Mouse (Mus musculus) stomach, postnatal 0 days (tissue): ENCODE measurements around the gene Pou6f2. TPM values are rescaled to one million over a fixed set of nuclear protein-coding genes. Genes with fewer than 3 reads are reported as not detected.

Experiments used
- ATAC-seq: fragments of 200-750 bp; cut with Nextera tagmentation; 2 replicates; pipeline ENCODE4 v1.8.0; 2017; ENCODE audit not compliant: low FRiP score, low TSS enrichment
- DNase-seq: peaks from one replicate; pipeline ENCODE4 v3.0.0-alpha.2; 2016; ENCODE audit warnings: low spot score
- H3K27ac ChIP-seq: fragments of 300-500 bp; sonication (generic); replicated peaks from 2 replicates; pipeline ENCODE4 v1.5.1; 2014; ENCODE audit warnings: mild to moderate bottlenecking, control low read depth
- H3K27me3 ChIP-seq: fragments of 300-500 bp; sonication (generic); 2 replicates; pipeline ENCODE4 v1.6.1; 2014; ENCODE audit warnings: low read length; ENCODE audit not compliant: control insufficient read depth, insufficient read depth
- H3K36me3 ChIP-seq: fragments of 300-500 bp; sonication (generic); 2 replicates; pipeline ENCODE4 v1.6.1; 2014; ENCODE audit warnings: low read length, mixed read lengths; ENCODE audit not compliant: control insufficient read depth, insufficient read depth
- H3K4me1 ChIP-seq: fragments of 300-500 bp; sonication (generic); replicated peaks from 2 replicates; pipeline ENCODE4 v1.6.1; 2014; ENCODE audit warnings: antibody characterized with exemption; ENCODE audit not compliant: control insufficient read depth, insufficient read depth
- H3K4me2 ChIP-seq: fragments of 300-500 bp; sonication (generic); replicated peaks from 2 replicates; pipeline ENCODE4 v1.6.1; 2014; ENCODE audit warnings: low read depth, mild to moderate bottlenecking, control low read depth, moderate library complexity
- H3K4me3 ChIP-seq: fragments of 300-500 bp; sonication (generic); 2 replicates; pipeline ENCODE4 v1.5.1; 2014; ENCODE audit warnings: low read depth, low read length, control low read depth
- H3K9ac ChIP-seq: fragments of 300-500 bp; sonication (generic); 2 replicates; pipeline ENCODE4 v1.6.1; 2014; ENCODE audit warnings: mild to moderate bottlenecking, low read length, control low read depth, mixed read lengths
- H3K9me3 ChIP-seq: fragments of 300-500 bp; sonication (generic); 2 replicates; pipeline ENCODE4 v1.6.1; 2016; ENCODE audit warnings: low read length; ENCODE audit not compliant: control insufficient read depth
- CTCF ChIP-seq: IDR thresholded peaks from 2 replicates; pipeline ENCODE4 v1.5.1; 2016; ENCODE audit warnings: antibody characterized with exemption, low read depth, mild to moderate bottlenecking, moderate library complexity
- EP300 ChIP-seq: optimal IDR thresholded peaks from 2 replicates; pipeline ENCODE3; 2016; ENCODE audit warnings: antibody characterized with exemption
- WGBS: fragments of 180-500 bp; shearing (Covaris S2); extraction: QIAGEN DNeasy Blood & Tissue Kit; methylation state at CpG from one replicate; pipeline ENCODE4 v1.1.7; 2014; 5-methylcytosine and 5-hydroxymethylcytosine counted together
- polyA plus RNA-seq: library from polyadenylated mRNA; unstranded; fragments of >200 nt; fragmentation: Nextera tagmentation; extraction: Ambion mirVana; gene quantifications from 2 replicates; pipeline ENCODE4 v1.2.1, GENCODE M21; 2015

Pou6f2 gene
- polyA plus RNA-seq, 1 experiment from 2014 or later = 0.05 TPM

DNA sequence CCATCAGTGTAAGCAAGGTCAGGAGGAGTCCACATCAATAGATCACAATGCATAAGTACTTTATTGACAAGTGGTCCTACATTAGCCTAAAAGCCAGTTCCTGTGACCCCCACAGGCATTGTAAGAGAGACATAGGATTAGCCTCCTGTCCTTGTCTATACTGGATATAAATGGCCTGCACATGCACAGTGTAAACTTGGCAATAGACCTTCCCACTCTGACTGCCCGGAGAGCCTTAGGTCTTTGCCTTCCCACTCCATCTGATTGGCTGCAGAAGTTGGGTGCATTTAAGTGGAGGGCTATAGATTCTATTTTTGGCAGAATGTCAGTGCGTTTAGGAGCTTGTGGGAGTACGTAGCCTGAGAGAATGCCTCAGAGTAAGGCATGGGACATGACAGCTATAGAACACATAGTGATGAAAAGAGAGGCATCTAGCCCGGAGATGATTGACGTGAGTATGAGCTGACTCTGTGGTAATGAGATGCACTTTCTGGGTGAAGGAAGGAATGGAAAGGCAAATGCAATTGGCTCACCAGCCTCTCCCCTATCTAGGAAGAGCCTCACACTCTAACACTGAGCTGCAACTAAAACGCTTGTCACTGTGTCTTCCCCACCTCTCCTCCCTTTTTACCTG lies 243.4 kb downstream of the Pou6f2 start:
- Histone ChIP-seq H3K36me3 (no peaks in the 10 kb centered on the region), H3K4me3 (no peak overlapping the region), H3K27me3 (no peaks in the 10 kb centered on the region), H3K9me3 (no peaks in the 10 kb centered on the region), H3K4me1 (no peaks in the 10 kb centered on the region), H3K27ac (no peak overlapping the region), H3K9ac (no peak overlapping the region), H3K4me2 (no peak overlapping the region)
- 62% methylated on average over 6 of the region's 6 CpGs for WGBS
- no peak for ATAC-seq
- TF ChIP-seq CTCF (no peak), EP300 (no peak)
- DNase-seq = no peak

DNA sequence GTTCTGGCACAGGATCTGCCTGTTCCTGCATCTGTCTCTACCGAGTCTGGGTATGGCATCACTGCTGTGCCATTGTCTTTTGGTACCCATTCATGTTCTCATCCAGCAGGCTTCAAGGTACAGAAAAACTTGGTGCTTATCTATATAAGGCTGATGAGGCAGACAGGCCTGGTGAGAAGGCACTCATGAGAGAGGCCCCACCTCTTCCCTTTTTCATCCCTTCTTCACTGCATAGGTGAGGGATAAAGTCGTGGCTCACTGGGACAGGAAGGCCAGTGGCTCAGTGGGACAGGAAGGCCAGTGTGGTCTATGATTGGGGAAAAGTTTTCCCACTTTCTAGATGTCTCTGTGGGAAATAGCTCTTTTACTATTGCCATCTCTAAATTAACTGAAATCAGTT lies 263.8 kb downstream of the Pou6f2 start:
- Histone ChIP-seq H3K4me2 (no peak overlapping the region), H3K27me3 (no peaks in the 10 kb centered on the region), H3K4me1 (no peaks in the 10 kb centered on the region), H3K9ac (no peak overlapping the region), H3K27ac (no peak overlapping the region), H3K4me3 (no peak overlapping the region), H3K36me3 (no peaks in the 10 kb centered on the region), H3K9me3 (no peaks in the 10 kb centered on the region)
- no peak for TF ChIP-seq CTCF
- no peak for TF ChIP-seq EP300
- DNase-seq = no peak
- 76% methylated on average over 2 of the region's 2 CpGs for WGBS
- ATAC-seq = no peak

DNA sequence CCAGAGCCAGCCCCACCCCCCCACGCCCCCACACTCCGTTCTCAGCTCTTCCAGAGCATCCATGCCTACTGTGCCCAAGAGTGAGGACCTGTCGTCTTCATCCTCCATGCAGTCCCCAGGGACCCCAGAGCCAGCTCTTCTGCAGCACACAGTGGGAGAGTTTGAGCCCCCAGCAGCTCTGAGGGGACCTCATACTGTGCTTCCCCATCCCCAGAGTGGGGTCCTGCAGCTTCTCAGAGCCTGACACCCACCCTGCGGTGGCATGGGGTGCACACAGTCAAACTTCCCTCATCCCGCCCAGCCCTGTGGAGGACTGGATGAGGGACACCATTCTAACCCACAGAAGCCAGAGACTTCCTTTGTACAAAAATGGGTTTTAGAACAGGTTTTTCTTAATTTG lies 264.3 kb downstream of the Pou6f2 start:
- TF ChIP-seq CTCF (no peak), EP300 (no peak)
- DNase-seq (no peak), ATAC-seq (no peak)
- no peaks in the 10 kb centered on the region for H3K4me1 ChIP-seq
- H3K27ac ChIP-seq = no peak overlapping the region
- H3K4me2 ChIP-seq = no peak overlapping the region
- no peaks in the 10 kb centered on the region for H3K9me3 ChIP-seq
- H3K9ac ChIP-seq = no peak overlapping the region
- no peaks in the 10 kb centered on the region for H3K36me3 ChIP-seq
- H3K27me3 ChIP-seq = no peaks in the 10 kb centered on the region
- H3K4me3 ChIP-seq = no peak overlapping the region
- 70% methylated on average over 5 of the region's 5 CpGs for WGBS

DNA sequence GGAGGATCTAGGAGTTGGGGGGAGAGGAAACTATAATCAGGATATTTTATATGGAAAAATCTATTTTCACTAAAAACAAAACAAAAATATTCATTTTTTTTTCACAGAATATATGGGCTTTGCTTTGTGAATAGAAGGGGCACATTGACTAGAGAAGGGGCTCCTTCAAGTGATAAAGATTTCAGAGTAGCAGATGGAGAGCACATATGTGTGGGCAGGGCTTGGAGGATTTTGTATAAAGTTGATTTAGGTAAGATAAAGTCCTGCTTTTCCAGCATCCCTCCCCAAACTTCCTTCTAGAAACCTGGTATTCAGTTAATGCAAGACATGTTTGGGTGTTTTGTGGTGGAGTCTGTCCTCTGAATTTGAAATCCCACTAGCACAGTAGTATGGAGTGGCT lies 266.2 kb downstream of the Pou6f2 start:
- TF ChIP-seq EP300 (no peak), CTCF (no peak)
- ATAC-seq (no peak), DNase-seq (no peak)
- H3K36me3 ChIP-seq = no peaks in the 10 kb centered on the region
- no peak overlapping the region for H3K27ac ChIP-seq
- no peaks in the 10 kb centered on the region for H3K9me3 ChIP-seq
- no peak overlapping the region for H3K9ac ChIP-seq
- no peak overlapping the region for H3K4me2 ChIP-seq
- no peaks in the 10 kb centered on the region for H3K27me3 ChIP-seq
- H3K4me3 ChIP-seq = no peak overlapping the region
- no peaks in the 10 kb centered on the region for H3K4me1 ChIP-seq

DNA sequence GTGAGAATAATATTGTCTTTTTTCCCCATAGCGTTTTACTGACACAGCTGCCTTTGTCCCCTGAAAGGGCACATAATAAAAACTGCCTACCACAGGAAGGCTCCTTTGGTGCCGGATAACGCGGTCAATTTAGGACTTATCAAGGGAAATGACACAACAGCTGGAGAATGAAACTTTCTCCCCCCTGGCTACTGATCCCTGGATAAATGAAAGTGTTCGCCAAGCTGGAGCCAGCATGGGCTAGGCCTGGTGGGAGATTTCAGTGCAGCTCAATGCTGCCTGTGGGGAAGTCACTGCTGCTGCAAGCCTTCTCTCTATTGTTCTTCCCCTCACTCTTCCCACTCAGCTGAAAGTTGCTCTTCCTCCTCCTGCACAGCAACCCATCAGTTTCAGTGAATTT lies 267.8 kb downstream of the Pou6f2 start:
- no peaks in the 10 kb centered on the region for H3K27me3 ChIP-seq
- DNase-seq (no peak), ATAC-seq (no peak)
- no peaks in the 10 kb centered on the region for H3K36me3 ChIP-seq
- H3K9me3 ChIP-seq = no peaks in the 10 kb centered on the region
- no peak overlapping the region for H3K4me2 ChIP-seq
- H3K9ac ChIP-seq = no peak overlapping the region
- H3K4me1 ChIP-seq = no peaks in the 10 kb centered on the region
- H3K27ac ChIP-seq = no peak overlapping the region
- H3K4me3 ChIP-seq = no peak overlapping the region
- 59% methylated on average over 5 of the region's 5 CpGs for WGBS
- TF ChIP-seq CTCF (no peak), EP300 (no peak)

DNA sequence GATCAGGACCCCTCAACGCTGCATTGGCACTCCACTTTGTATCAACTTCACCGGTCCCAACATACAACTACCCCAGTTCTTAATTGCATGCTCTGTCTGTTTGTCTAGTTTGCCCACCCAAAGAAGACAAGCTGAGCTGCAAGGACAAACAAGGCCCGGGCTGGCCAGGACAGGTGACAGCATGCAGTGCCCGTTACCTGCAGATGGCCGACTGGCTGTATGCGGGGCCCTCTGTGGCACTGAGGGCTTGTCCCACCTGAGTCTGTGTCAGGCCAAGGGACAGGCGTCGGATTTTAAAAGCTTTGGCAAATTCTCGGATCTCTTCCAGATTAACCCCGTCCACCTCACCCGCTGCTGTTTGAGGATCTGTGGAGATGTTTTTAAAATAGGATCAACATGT lies 268.7 kb downstream of the Pou6f2 start:
- no peak overlapping the region for H3K9ac ChIP-seq
- no peak overlapping the region for H3K27ac ChIP-seq
- H3K4me3 ChIP-seq = no peak overlapping the region
- H3K9me3 ChIP-seq = no peaks in the 10 kb centered on the region
- H3K4me2 ChIP-seq = no peak overlapping the region
- ATAC-seq (no peak), DNase-seq (no peak)
- no peaks in the 10 kb centered on the region for H3K4me1 ChIP-seq
- TF ChIP-seq CTCF (no peak), EP300 (no peak)
- no peaks in the 10 kb centered on the region for H3K36me3 ChIP-seq
- WGBS = 62% methylated on average over 11 of the region's 11 CpGs
- no peaks in the 10 kb centered on the region for H3K27me3 ChIP-seq
